Mouse (Mus musculus): ENCODE measurements around the gene Cul9. TPM values are rescaled to one million over a fixed set of nuclear protein-coding genes. Genes with fewer than 3 reads are reported as not detected.
A peak's percentile ranks its signal among the peaks of the same experiment; 100 is the strongest.

Cul9 gene
- polyA plus RNA-seq, 1 experiment from 2014 or later = 4.6 TPM

DNA sequence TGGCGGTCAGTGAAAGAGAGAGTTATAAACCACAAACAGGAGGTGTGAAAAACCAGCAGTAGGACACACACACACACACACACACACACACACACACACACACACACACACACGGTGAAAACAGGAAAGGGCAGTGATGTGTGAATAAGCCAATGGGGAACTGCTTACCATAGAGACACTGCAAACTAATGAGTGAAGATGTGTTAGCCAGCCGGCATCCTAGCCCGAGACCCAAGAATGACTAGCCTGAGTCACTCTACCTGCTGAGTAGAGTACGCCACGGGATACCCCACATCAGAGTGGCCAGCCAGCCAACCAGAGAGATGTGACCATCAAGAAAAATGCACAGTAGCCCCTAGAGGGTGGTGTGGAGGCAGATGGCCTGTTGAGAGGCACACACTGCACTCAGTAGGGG, 61.7 kb downstream of the Cul9 start:
- H3K27me3 ChIP-seq (ENCODE audit: control insufficient read depth, insufficient read depth, low read length) = peaks cover 52% of the 10 kb centered on the region
- peaks cover 6 to 11% of the 10 kb centered on the region in 2 experiments; a peak in 3 of 4 replicates for H3K4me1 ChIP-seq (ENCODE audit: control insufficient read depth in 2 of 2, insufficient read depth in 2 of 2, low read length in 2 of 2)
- no peak for ATAC-seq (ENCODE audit: insufficient number of reproducible peaks, insufficient read depth, low FRiP score, low read depth)
- no peak overlapping the region for H3K9ac ChIP-seq (ENCODE audit: low read length)
- H3K4me2 ChIP-seq (ENCODE audit: low read length) = peak overlapping the region; percentile 84
- no peaks in the 10 kb centered on the region for H3K36me3 ChIP-seq (ENCODE audit: control insufficient read depth, insufficient read depth, low read length)
- no peaks in the 10 kb centered on the region for H3K9me3 ChIP-seq (ENCODE audit: control insufficient read depth, low read length)
- WGBS = 17% methylated on average over 6 of the region's 6 CpGs
- H3K4me3 ChIP-seq (ENCODE audit: control insufficient read depth in 1 of 2, insufficient read depth in 1 of 2, low read depth in 1 of 2, low read length in 2 of 2) = peak overlapping the region in 1 of 2 experiments; percentile 41; a peak in 1 of 4 replicates
- H3K27ac ChIP-seq (replicated peaks in 1 of 2; ENCODE audit: control insufficient read depth in 1 of 2, insufficient read depth in 1 of 2, low read depth in 2 of 2, low read length in 2 of 2) = no peak overlapping the region

DNA sequence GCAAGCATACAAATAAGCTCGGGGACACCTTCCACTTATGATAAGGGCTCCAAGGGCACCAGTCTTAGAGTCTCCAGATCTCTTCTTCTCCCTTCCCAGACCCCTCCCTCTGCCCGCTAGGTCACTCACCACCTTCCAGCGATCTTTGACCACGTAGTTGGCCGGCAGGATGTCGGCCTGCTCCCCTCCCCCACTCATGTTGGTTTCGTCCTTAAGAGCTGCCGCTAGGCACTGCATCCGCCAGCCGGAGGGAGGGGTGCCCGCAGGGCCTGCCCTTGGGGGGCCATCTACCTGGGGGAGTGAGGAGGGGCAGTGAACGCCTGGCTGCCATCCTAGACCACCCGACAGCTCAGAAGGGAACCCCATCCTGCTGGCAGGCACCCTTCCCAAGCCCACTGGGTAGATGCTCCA, 62.2 kb downstream of the Cul9 start:
- Histone ChIP-seq H3K36me3 (ENCODE audit: control insufficient read depth, insufficient read depth, low read length) (no peaks in the 10 kb centered on the region), H3K4me3 (ENCODE audit: control insufficient read depth in 1 of 2, insufficient read depth in 1 of 2, low read depth in 1 of 2, low read length in 2 of 2) (peak overlapping the region; percentile 40 to 41), H3K27ac (replicated peaks in 1 of 2; ENCODE audit: control insufficient read depth in 1 of 2, insufficient read depth in 1 of 2, low read depth in 2 of 2, low read length in 2 of 2) (no peak overlapping the region), H3K9ac (ENCODE audit: low read length) (peak overlapping the region; percentile 57), H3K9me3 (ENCODE audit: control insufficient read depth, low read length) (no peaks in the 10 kb centered on the region), H3K4me2 (ENCODE audit: low read length) (peak overlapping the region; percentile 84), H3K4me1 (ENCODE audit: control insufficient read depth in 2 of 2, insufficient read depth in 2 of 2, low read length in 2 of 2) (peaks cover 6 to 11% of the 10 kb centered on the region in 2 experiments; a peak in 3 of 4 replicates), H3K27me3 (ENCODE audit: control insufficient read depth, insufficient read depth, low read length) (peaks cover 50% of the 10 kb centered on the region)
- no peak for ATAC-seq (ENCODE audit: insufficient number of reproducible peaks, insufficient read depth, low FRiP score, low read depth)
- WGBS = 4% methylated on average over 13 of the region's 13 CpGs

DNA sequence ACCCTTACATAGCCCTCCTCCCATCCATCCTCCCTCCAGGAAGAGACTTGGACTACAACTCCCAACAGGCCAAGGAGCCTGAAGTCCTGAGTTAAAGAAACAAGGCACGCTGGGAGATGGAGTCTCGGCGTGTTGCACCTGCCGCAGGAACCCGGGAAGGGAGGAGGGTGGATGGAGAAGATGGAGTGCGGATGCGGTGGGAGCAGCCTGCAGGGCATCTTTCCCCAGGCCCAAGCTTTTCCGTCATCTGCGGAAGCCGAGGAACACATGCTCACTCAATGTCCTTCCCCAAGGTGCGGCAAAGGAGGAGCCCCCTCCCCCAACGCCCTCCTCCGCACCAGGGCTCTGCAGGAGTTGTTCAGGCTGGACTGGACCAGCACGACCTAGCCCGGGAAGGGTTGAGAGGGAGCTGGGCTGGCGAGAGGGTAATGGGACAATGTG, 62.6 kb downstream of the Cul9 start:
- Histone ChIP-seq H3K36me3 (ENCODE audit: control insufficient read depth, insufficient read depth, low read length) (no peaks in the 10 kb centered on the region), H3K9me3 (ENCODE audit: control insufficient read depth, low read length) (no peaks in the 10 kb centered on the region), H3K27me3 (ENCODE audit: control insufficient read depth, insufficient read depth, low read length) (peaks cover 46% of the 10 kb centered on the region), H3K27ac (replicated peaks in 1 of 2; ENCODE audit: control insufficient read depth in 1 of 2, insufficient read depth in 1 of 2, low read depth in 2 of 2, low read length in 2 of 2) (no peak overlapping the region), H3K4me2 (ENCODE audit: low read length) (peak overlapping the region; percentile 84), H3K4me1 (ENCODE audit: control insufficient read depth in 2 of 2, insufficient read depth in 2 of 2, low read length in 2 of 2) (peaks cover 6 to 11% of the 10 kb centered on the region in 2 experiments; a peak in 3 of 4 replicates), H3K9ac (ENCODE audit: low read length) (peak overlapping the region; percentile 57), H3K4me3 (ENCODE audit: control insufficient read depth in 1 of 2, insufficient read depth in 1 of 2, low read depth in 1 of 2, low read length in 2 of 2) (peak overlapping the region; percentile 40 to 41)
- no peak for ATAC-seq (ENCODE audit: insufficient number of reproducible peaks, insufficient read depth, low FRiP score, low read depth)
- 0% methylated on average over 16 of the region's 16 CpGs for WGBS

DNA sequence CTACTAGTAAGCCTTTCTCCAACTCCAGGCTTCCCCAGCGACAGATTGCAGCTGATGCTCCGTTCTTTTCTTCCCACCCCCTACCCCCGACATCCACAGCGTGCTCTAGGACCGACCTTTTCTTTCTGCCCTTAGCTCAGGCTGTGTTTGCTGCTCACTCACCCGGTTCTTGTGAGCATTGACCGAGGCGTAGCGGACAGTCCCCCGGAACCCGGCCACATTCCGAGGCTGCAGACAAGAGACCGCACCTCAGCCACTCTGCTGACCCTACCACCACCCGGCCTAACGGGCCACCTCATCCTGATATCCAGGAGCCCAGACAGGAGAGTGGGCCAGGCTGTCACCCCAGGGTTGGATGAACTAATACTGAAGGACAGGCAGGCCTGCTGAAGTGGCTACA, 68.9 kb downstream of the Cul9 start:
- Histone ChIP-seq H3K4me3 (ENCODE audit: control insufficient read depth in 1 of 2, insufficient read depth in 1 of 2, low read depth in 1 of 2, low read length in 2 of 2) (no peak overlapping the region), H3K27me3 (ENCODE audit: control insufficient read depth, insufficient read depth, low read length) (peaks cover 9% of the 10 kb centered on the region), H3K4me1 (ENCODE audit: control insufficient read depth in 2 of 2, insufficient read depth in 2 of 2, low read length in 2 of 2) (no peaks in the 10 kb centered on the region), H3K4me2 (ENCODE audit: low read length) (no peak overlapping the region), H3K9ac (ENCODE audit: low read length) (no peak overlapping the region), H3K27ac (replicated peaks in 1 of 2; ENCODE audit: control insufficient read depth in 1 of 2, insufficient read depth in 1 of 2, low read depth in 2 of 2, low read length in 2 of 2) (no peak overlapping the region), H3K36me3 (ENCODE audit: control insufficient read depth, insufficient read depth, low read length) (no peaks in the 10 kb centered on the region), H3K9me3 (ENCODE audit: control insufficient read depth, low read length) (no peaks in the 10 kb centered on the region)
- ATAC-seq (ENCODE audit: insufficient number of reproducible peaks, insufficient read depth, low FRiP score, low read depth) = no peak
- WGBS = 82% methylated on average over 15 of the region's 15 CpGs

DNA sequence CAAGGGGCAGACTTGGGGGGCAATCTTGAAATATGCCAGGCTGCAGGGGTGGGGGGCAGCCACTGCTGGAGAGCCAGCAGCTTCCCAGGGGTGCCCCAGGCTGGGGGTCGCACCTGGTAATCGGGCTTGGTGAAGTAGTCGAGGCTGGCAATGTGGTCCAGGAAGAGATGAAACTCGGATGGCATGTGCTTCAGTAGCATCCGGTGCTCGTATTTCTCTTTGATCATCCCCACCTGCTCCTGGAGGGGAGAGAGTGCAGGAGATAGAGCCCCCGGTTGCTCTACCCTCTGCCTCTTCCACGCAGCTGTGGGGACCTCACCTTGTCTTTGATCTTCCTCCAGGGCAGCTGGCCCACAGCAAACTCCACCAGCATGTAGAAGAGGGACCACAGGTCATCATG, 69.6 kb downstream of the Cul9 start:
- 77% methylated on average over 8 of the region's 8 CpGs for WGBS
- no peak overlapping the region for H3K4me2 ChIP-seq (ENCODE audit: low read length)
- no peaks in the 10 kb centered on the region for H3K4me1 ChIP-seq (ENCODE audit: control insufficient read depth in 2 of 2, insufficient read depth in 2 of 2, low read length in 2 of 2)
- no peak for ATAC-seq (ENCODE audit: insufficient number of reproducible peaks, insufficient read depth, low FRiP score, low read depth)
- no peak overlapping the region for H3K4me3 ChIP-seq (ENCODE audit: control insufficient read depth in 1 of 2, insufficient read depth in 1 of 2, low read depth in 1 of 2, low read length in 2 of 2)
- H3K9ac ChIP-seq (ENCODE audit: low read length) = no peak overlapping the region
- H3K27me3 ChIP-seq (ENCODE audit: control insufficient read depth, insufficient read depth, low read length) = peaks cover 9% of the 10 kb centered on the region
- H3K36me3 ChIP-seq (ENCODE audit: control insufficient read depth, insufficient read depth, low read length) = no peaks in the 10 kb centered on the region
- H3K27ac ChIP-seq (replicated peaks in 1 of 2; ENCODE audit: control insufficient read depth in 1 of 2, insufficient read depth in 1 of 2, low read depth in 2 of 2, low read length in 2 of 2) = no peak overlapping the region
- no peaks in the 10 kb centered on the region for H3K9me3 ChIP-seq (ENCODE audit: control insufficient read depth, low read length)

DNA sequence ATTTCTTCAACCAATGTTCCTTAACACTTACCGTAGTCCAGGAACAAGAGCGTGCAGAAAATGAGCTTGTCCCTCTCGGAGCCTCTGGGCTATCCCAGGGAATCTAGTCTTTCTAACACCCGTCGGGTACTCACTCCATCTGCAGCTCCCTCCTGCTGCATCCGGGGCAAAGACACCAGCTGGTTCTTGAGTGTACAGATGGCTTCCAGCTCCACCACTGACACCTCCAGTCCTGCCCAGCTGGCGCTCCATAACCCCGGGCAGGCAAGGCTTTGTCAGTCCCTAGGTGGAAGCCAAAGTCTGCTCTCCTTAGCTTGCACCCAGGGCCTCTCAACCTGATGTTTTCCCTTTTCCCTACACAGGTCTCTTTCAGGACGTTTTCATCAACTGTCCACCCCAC, 78.4 kb downstream of the Cul9 start:
- Histone ChIP-seq H3K4me2 (ENCODE audit: low read length) (no peak overlapping the region), H3K27me3 (ENCODE audit: control insufficient read depth, insufficient read depth, low read length) (peaks cover 11% of the 10 kb centered on the region; the same call in 1 of the 2 replicates), H3K4me1 (ENCODE audit: control insufficient read depth in 2 of 2, insufficient read depth in 2 of 2, low read length in 2 of 2) (no peaks in the 10 kb centered on the region), H3K4me3 (ENCODE audit: control insufficient read depth in 1 of 2, insufficient read depth in 1 of 2, low read depth in 1 of 2, low read length in 2 of 2) (no peak overlapping the region), H3K36me3 (ENCODE audit: control insufficient read depth, insufficient read depth, low read length) (no peaks in the 10 kb centered on the region), H3K9ac (ENCODE audit: low read length) (no peak overlapping the region), H3K27ac (replicated peaks in 1 of 2; ENCODE audit: control insufficient read depth in 1 of 2, insufficient read depth in 1 of 2, low read depth in 2 of 2, low read length in 2 of 2) (no peak overlapping the region), H3K9me3 (ENCODE audit: control insufficient read depth, low read length) (no peaks in the 10 kb centered on the region)
- WGBS = 76% methylated on average over 9 of the region's 9 CpGs
- ATAC-seq (ENCODE audit: insufficient number of reproducible peaks, insufficient read depth, low FRiP score, low read depth) = no peak

DNA sequence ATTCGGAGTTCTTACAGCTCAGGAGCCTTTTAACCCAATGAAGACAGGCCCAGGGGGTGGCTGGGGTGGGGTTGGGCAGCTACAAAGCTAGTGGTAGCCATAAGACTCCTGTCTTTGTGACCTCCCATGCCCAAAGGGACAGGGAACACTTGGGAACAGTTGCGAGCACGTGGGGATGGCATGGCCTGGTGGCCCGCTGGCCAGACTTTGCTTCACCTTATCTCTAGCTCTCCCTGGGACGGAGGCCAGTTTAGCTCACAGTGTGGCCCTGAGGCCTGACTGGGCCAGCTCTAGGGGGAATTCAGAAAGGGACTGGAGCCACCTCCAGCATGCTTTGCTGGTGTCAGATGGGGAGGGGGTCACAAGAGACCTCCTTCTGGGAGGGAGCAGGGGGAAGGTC, 84.0 kb downstream of the Cul9 start:
- H3K27ac ChIP-seq (replicated peaks in 1 of 2; ENCODE audit: control insufficient read depth in 1 of 2, insufficient read depth in 1 of 2, low read depth in 2 of 2, low read length in 2 of 2) = no peak overlapping the region
- WGBS = 28% methylated on average over 5 of the region's 5 CpGs
- H3K27me3 ChIP-seq (ENCODE audit: control insufficient read depth, insufficient read depth, low read length) = peaks cover 32% of the 10 kb centered on the region
- H3K4me3 ChIP-seq (ENCODE audit: control insufficient read depth in 1 of 2, insufficient read depth in 1 of 2, low read depth in 1 of 2, low read length in 2 of 2) = no peak overlapping the region
- H3K9me3 ChIP-seq (ENCODE audit: control insufficient read depth, low read length) = no peaks in the 10 kb centered on the region
- H3K4me2 ChIP-seq (ENCODE audit: low read length) = no peak overlapping the region
- no peaks in the 10 kb centered on the region for H3K36me3 ChIP-seq (ENCODE audit: control insufficient read depth, insufficient read depth, low read length)
- peaks cover 29 to 32% of the 10 kb centered on the region in 2 experiments for H3K4me1 ChIP-seq (ENCODE audit: control insufficient read depth in 2 of 2, insufficient read depth in 2 of 2, low read length in 2 of 2)
- H3K9ac ChIP-seq (ENCODE audit: low read length) = no peak overlapping the region
- ATAC-seq (ENCODE audit: insufficient number of reproducible peaks, insufficient read depth, low FRiP score, low read depth) = no peak

DNA sequence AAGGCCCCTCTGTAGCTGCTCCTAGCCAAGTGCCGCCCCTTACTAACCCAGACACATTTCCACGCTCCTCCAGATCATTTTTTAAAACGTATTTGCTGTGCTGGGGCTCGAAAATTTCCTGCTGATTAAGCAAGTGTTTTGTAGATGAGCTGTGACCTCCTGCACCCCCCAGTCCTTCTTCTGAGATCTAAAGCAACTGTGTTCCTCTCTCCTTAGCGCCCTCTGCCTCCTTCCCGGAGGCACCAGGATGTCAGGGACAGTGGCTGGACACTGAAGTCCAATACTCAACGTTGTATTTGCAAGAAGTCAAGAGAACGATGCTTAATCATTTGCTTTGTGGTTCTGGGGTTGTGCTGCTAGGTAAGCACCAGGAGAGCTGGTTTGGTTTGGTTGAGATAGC, 84.8 kb downstream of the Cul9 start:
- WGBS = 11% methylated on average over 8 of the region's 8 CpGs
- H3K9ac ChIP-seq (ENCODE audit: low read length) = peak overlapping the region; percentile 68
- H3K27ac ChIP-seq (replicated peaks in 1 of 2; ENCODE audit: control insufficient read depth in 1 of 2, insufficient read depth in 1 of 2, low read depth in 2 of 2, low read length in 2 of 2) = no peak overlapping the region
- no peaks in the 10 kb centered on the region for H3K36me3 ChIP-seq (ENCODE audit: control insufficient read depth, insufficient read depth, low read length)
- H3K9me3 ChIP-seq (ENCODE audit: control insufficient read depth, low read length) = no peaks in the 10 kb centered on the region
- peaks cover 29 to 32% of the 10 kb centered on the region in 2 experiments for H3K4me1 ChIP-seq (ENCODE audit: control insufficient read depth in 2 of 2, insufficient read depth in 2 of 2, low read length in 2 of 2)
- no peak for ATAC-seq (ENCODE audit: insufficient number of reproducible peaks, insufficient read depth, low FRiP score, low read depth)
- H3K4me3 ChIP-seq (ENCODE audit: control insufficient read depth in 1 of 2, insufficient read depth in 1 of 2, low read depth in 1 of 2, low read length in 2 of 2) = peak overlapping the region; percentile 32 to 43
- H3K4me2 ChIP-seq (ENCODE audit: low read length) = peak overlapping the region; percentile 85
- peaks cover 36% of the 10 kb centered on the region for H3K27me3 ChIP-seq (ENCODE audit: control insufficient read depth, insufficient read depth, low read length)
